In the genomic region with DNA sequence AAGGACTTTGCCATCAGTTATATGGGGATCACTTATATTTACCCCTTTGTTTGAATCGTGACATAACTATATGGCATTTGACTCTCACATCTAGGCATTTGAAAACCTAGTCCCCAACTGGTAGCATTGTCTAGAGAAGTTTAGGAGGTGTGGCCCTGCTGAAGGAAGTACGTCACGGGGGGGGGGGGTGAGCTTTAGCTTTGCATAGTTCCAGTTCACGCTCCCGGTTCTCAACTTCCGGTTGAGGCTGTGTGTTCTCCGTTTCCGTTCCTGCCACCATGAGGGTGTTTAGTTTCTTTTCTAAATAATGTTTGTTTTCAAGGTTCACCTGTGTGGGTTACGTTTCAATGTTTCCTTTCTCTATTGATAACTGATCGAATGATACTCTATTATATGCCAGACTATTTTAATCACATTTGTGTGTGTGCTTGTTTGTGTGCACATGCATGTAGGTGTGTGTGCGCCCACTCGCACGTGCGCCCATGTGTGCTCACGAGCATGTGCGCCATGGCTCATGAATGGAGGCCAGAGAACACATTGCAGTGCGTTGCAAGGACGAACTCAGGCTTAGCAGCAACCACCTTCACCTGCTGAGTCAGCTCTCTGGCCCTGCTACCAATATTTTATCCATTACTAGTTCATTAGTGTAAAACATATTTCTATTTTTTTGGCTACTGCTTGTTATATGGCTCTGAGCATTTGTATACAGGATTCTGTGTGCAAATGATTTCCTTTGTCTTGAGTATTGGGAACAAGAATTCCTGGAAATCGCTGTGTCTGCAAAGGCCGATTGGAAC, we compare ENCODE assay signal across 32 mouse cellular contexts. TPM values are rescaled to one million over a fixed set of nuclear protein-coding genes. Genes with fewer than 3 reads are reported as not detected.
A peak's percentile ranks its signal among the peaks of the same experiment; 100 is the strongest.
DNase-seq lines count a peak whose midpoint lies in the region; ATAC-seq and TF ChIP-seq lines count a peak whose summit lies in the region.
"Had no signal": no experiment of that assay in that cellular context is flagged by ENCODE, and none has a peak within 500 bp of the region (broad histone marks: within the 10 kb centered on the region; RNA-seq: fewer than 3 reads in every experiment).

No protein-coding gene starts in this region.

- H3K79me2 ChIP-seq in CH12.LX (replicated peaks; ENCODE audit: control insufficient read depth, extremely low read depth, insufficient read depth, poor library complexity, severe bottlenecking), result no peaks in the 10 kb centered on the region

- no peak for TF ChIP-seq CTCF in CH12.LX (conservative IDR thresholded peaks at IDR 0.05 in 1 of 2, IDR thresholded peaks at IDR 0.05 in 1 of 2; ENCODE audit: low read depth in 2 of 2, low read length in 2 of 2)

- H3K9me3 ChIP-seq in intestine, embryonic 14.5 days (ENCODE audit: control insufficient read depth, low read length), result no peaks in the 10 kb centered on the region
- H3K9me3 ChIP-seq in intestine, embryonic 16.5 days (ENCODE audit: control insufficient read depth, low read length), result no peaks in the 10 kb centered on the region
- no peaks in the 10 kb centered on the region for H3K9me3 ChIP-seq in CH12.LX (replicated peaks; ENCODE audit: low read length)
- H3K9me3 ChIP-seq in ES-E14 (ENCODE audit: control insufficient read depth, insufficient read depth, low read depth, low read length), result no peaks in the 10 kb centered on the region
- no peaks in the 10 kb centered on the region for H3K9me3 ChIP-seq in limb, embryonic 10.5 days (replicated peaks)
- H3K9me3 ChIP-seq: embryonic facial prominence, embryonic 10.5 days; embryonic facial prominence, embryonic 13.5 days; forebrain, embryonic 12.5 days; forebrain, embryonic 15.5 days; heart, embryonic 15.5 days had no signal

- no peak for ATAC-seq in intestine, embryonic 14.5 days (replicated peaks; ENCODE audit: low FRiP score, low TSS enrichment, low read depth)
- no peak for ATAC-seq in intestine, embryonic 16.5 days
- ATAC-seq: forebrain, embryonic 15.5 days; hindbrain, postnatal 0 days; inflammation-experienced regulatory T-cells, adult 6 months had no signal

- DNase-seq in intestine, embryonic 14.5 days (ENCODE audit: low spot score), result peak; percentile 20
- DNase-seq in CH12.LX (ENCODE audit: extremely low read depth), result peak; percentile 16
- DNase-seq in ES-E14 (ENCODE audit: low read depth, low spot score), result no peak
- no peak for DNase-seq in limb, embryonic 10.5 days (ENCODE audit: low spot score)
- DNase-seq in kidney, postnatal 14 days, result no peak
- DNase-seq in cerebellum, postnatal 10 days, result no peak
- DNase-seq in thymus, postnatal 10 days (ENCODE audit: low spot score in 2 of 2), result no peak
- DNase-seq: adrenal gland, adult 2 months; adrenal gland, postnatal 14 days; cerebellum, adult 11 months; cerebellum, adult 2 months; cerebellum, adult 9-11 months; cerebellum, postnatal 36 days; embryo, embryonic 11 days; gastrocnemius, postnatal 25 days; heart, adult 2 months; heart, postnatal 10 days; heart, postnatal 4 days had no signal

- no peak overlapping the region for H3K27ac ChIP-seq in intestine, embryonic 14.5 days (ENCODE audit: low read depth)
- no peak overlapping the region for H3K27ac ChIP-seq in intestine, embryonic 16.5 days (ENCODE audit: low read length)
- H3K27ac ChIP-seq in CH12.LX (ENCODE audit: insufficient read depth, low read depth) (no peak overlapping the region), ES-E14 (ENCODE audit: insufficient read depth, low read depth, low read length, poor library complexity, severe bottlenecking) (no peak overlapping the region; the same call in 1 of the 2 replicates)
- H3K27ac ChIP-seq in limb, embryonic 10.5 days, result peak overlapping the region; percentile 30; the same call in 1 of the 2 replicates
- H3K27ac ChIP-seq: embryonic facial prominence, embryonic 10.5 days; embryonic facial prominence, embryonic 13.5 days; forebrain, embryonic 12.5 days; forebrain, embryonic 15.5 days; heart, adult 2 months; heart, embryonic 15.5 days; hindbrain, embryonic 14.5 days; hindbrain, postnatal 0 days had no signal

- no peak for TF ChIP-seq POLR2A in CH12.LX (IDR thresholded peaks at IDR 0.05; ENCODE audit: low read depth, low read length)

- H3K9ac ChIP-seq in intestine, embryonic 14.5 days (ENCODE audit: low read length), result no peak overlapping the region
- H3K9ac ChIP-seq in intestine, embryonic 16.5 days (ENCODE audit: low read depth, low read length), result no peak overlapping the region
- H3K9ac ChIP-seq in CH12.LX (ENCODE audit: insufficient read depth, low read depth), result no peak overlapping the region
- H3K9ac ChIP-seq in ES-E14 (ENCODE audit: insufficient read depth, low read depth, low read length, poor library complexity, severe bottlenecking), result no peak overlapping the region
- H3K9ac ChIP-seq: embryonic facial prominence, embryonic 13.5 days; forebrain, embryonic 12.5 days; forebrain, embryonic 15.5 days; heart, embryonic 12.5 days; heart, embryonic 15.5 days; hindbrain, embryonic 14.5 days had no signal

- no peaks in the 10 kb centered on the region for H3K4me1 ChIP-seq in intestine, embryonic 14.5 days (replicated peaks; ENCODE audit: control insufficient read depth, insufficient read depth, low read length)
- H3K4me1 ChIP-seq in intestine, embryonic 16.5 days (ENCODE audit: control insufficient read depth, insufficient read depth, low read length), result 0 out of 2 replicates have a peak, but pooled peaks cover 4% of the 10 kb centered on the region
- peaks cover 2% of the 10 kb centered on the region in 2 experiments; a peak in 2 of 4 replicates for H3K4me1 ChIP-seq in CH12.LX (ENCODE audit: control insufficient read depth in 1 of 2, insufficient read depth in 2 of 2)
- H3K4me1 ChIP-seq in ES-E14 (ENCODE audit: control insufficient read depth in 2 of 2, insufficient read depth in 2 of 2, low read length in 2 of 2, poor library complexity in 1 of 2), result no peaks in the 10 kb centered on the region
- H3K4me1 ChIP-seq in limb, embryonic 10.5 days, result peaks cover 35% of the 10 kb centered on the region
- H3K4me1 ChIP-seq: embryonic facial prominence, embryonic 10.5 days; embryonic facial prominence, embryonic 13.5 days; forebrain, embryonic 12.5 days; forebrain, embryonic 15.5 days had no signal

- dilution Hi-C loops in CH12.LX (cut with MboI; ENCODE audit: extremely low pct_ligation_motif_present, extremely low pct_unique_long_range_greater_than_20kb, low sequenced_read_pairs), result no loop called here

- WGBS in intestine, embryonic 14.5 days, result 95% methylated on average over 20 of the region's 20 CpGs
- WGBS in intestine, embryonic 16.5 days, result 93% methylated on average over 20 of the region's 20 CpGs
- 96% methylated on average over 20 of the region's 20 CpGs for WGBS in limb, embryonic 10.5 days

- TF ChIP-seq RAD21 in CH12.LX (IDR thresholded peaks at IDR 0.05; ENCODE audit: low read depth, low read length), result no peak

- H3K4me2 ChIP-seq in intestine, embryonic 14.5 days (ENCODE audit: low read length), result no peak overlapping the region
- no peak overlapping the region for H3K4me2 ChIP-seq in intestine, embryonic 16.5 days (ENCODE audit: low read depth, low read length)
- no peak overlapping the region for H3K4me2 ChIP-seq in CH12.LX (ENCODE audit: insufficient read depth, low read depth, poor library complexity, severe bottlenecking)
- H3K4me2 ChIP-seq: embryonic facial prominence, embryonic 13.5 days; forebrain, embryonic 12.5 days; forebrain, embryonic 15.5 days; heart, embryonic 12.5 days; heart, embryonic 15.5 days; hindbrain, embryonic 14.5 days had no signal

- TF ChIP-seq EP300 in CH12.LX (IDR thresholded peaks at IDR 0.05; ENCODE audit: low read length), result no peak

- H3K27me3 ChIP-seq in intestine, embryonic 14.5 days (replicated peaks; ENCODE audit: control insufficient read depth, insufficient read depth, low read length), result no peaks in the 10 kb centered on the region
- no peaks in the 10 kb centered on the region for H3K27me3 ChIP-seq in intestine, embryonic 16.5 days (replicated peaks; ENCODE audit: control insufficient read depth, insufficient read depth, low read length)
- H3K27me3 ChIP-seq in CH12.LX (replicated peaks), result no peaks in the 10 kb centered on the region
- H3K27me3 ChIP-seq in limb, embryonic 10.5 days (ENCODE audit: low read depth, poor library complexity, severe bottlenecking), result no peaks in the 10 kb centered on the region
- H3K27me3 ChIP-seq: embryonic facial prominence, embryonic 13.5 days; forebrain, embryonic 12.5 days; forebrain, embryonic 15.5 days; heart, embryonic 15.5 days had no signal

- H3K36me3 ChIP-seq in intestine, embryonic 14.5 days (ENCODE audit: control insufficient read depth, insufficient read depth, low read length), result no peaks in the 10 kb centered on the region
- H3K36me3 ChIP-seq in intestine, embryonic 16.5 days (ENCODE audit: control insufficient read depth, insufficient read depth, low read length), result no peaks in the 10 kb centered on the region
- H3K36me3 ChIP-seq in CH12.LX (replicated peaks in 1 of 2; ENCODE audit: control insufficient read depth in 1 of 2, insufficient read depth in 1 of 2, low read length in 1 of 2), result no peaks in the 10 kb centered on the region
- peaks cover 2% of the 10 kb centered on the region; the same call in 1 of the 2 replicates for H3K36me3 ChIP-seq in ES-E14 (ENCODE audit: control insufficient read depth, insufficient read depth, low read length, poor library complexity, severe bottlenecking)
- no peaks in the 10 kb centered on the region for H3K36me3 ChIP-seq in limb, embryonic 10.5 days
- H3K36me3 ChIP-seq: embryonic facial prominence, embryonic 10.5 days; embryonic facial prominence, embryonic 13.5 days; forebrain, embryonic 12.5 days; forebrain, embryonic 15.5 days; heart, embryonic 15.5 days had no signal

- no peak overlapping the region for H3K4me3 ChIP-seq in intestine, embryonic 14.5 days (ENCODE audit: low read depth, low read length)
- H3K4me3 ChIP-seq in intestine, embryonic 16.5 days (ENCODE audit: low read length), result no peak overlapping the region
- H3K4me3 ChIP-seq in CH12.LX (replicated peaks in 1 of 3; ENCODE audit: low read depth in 2 of 3, low read length in 2 of 3, poor library complexity in 1 of 3) (no peak overlapping the region), ES-E14 (ENCODE audit: insufficient read depth in 1 of 2, low read depth in 1 of 2, low read length in 2 of 2, poor library complexity in 1 of 2, severe bottlenecking in 1 of 2) (peak overlapping the region in 1 of 2 experiments; percentile 31; a peak in 2 of 4 replicates)
- no peak overlapping the region for H3K4me3 ChIP-seq in limb, embryonic 10.5 days
- H3K4me3 ChIP-seq: embryonic facial prominence, embryonic 10.5 days; embryonic facial prominence, embryonic 13.5 days; erythroblast, embryonic 14.5 days; forebrain, embryonic 12.5 days; forebrain, embryonic 15.5 days; heart, adult 2 months; heart, embryonic 12.5 days; heart, embryonic 15.5 days had no signal

- in situ Hi-C loops in CH12.LX (cut with MboI; ENCODE audit: low pct_ligation_motif_present, low pct_unique_long_range_greater_than_20kb, low sequenced_read_pairs) (no loop called here), ES-E14 (cut with MboI; ENCODE audit: low sequenced_read_pairs in 2 of 2, unreplicated experiment in 2 of 2) (no loop called here)

RNA-seq across cellular contexts. Expression of gene Prss48, which starts 23.2 kb away (rescaled TPM):
- polyA plus RNA-seq in intestine, embryonic 14.5 days (2014; fragmentation: Nextera tagmentation; extraction: Ambion mirVana), result 0.44 and 0.58 TPM in 2 replicates
- polyA plus RNA-seq in intestine, embryonic 16.5 days (2015; fragmentation: Nextera tagmentation; extraction: Ambion mirVana), result not detected in 2 replicates
- total RNA-seq in CH12.LX (2012; rRNA removed) (not detected in 2 replicates), CH12.LX (2014; rRNA removed) (not detected in 2 replicates), ES-E14 (2012; rRNA removed) (0.36 and 1.1 TPM in 2 replicates)
- not detected in 2 replicates for polyA plus RNA-seq in CH12.LX (2012; ENCODE audit: insufficient read length, low read depth)
- polyA plus RNA-seq in limb, embryonic 10.5 days (2016; fragmentation: Nextera tagmentation; extraction: Ambion mirVana), result 0.31 TPM in 1 of 2 replicates, not detected in the other
- total RNA-seq: adrenal gland, adult 2 months; adrenal gland, postnatal 14 days; adrenal gland, postnatal 4 days; gastrocnemius, adult 8-10 months; gastrocnemius, postnatal 25 days; heart, adult 2 months; heart, postnatal 10 days; heart, postnatal 4 days; hindbrain, postnatal 0 days had no signal
- polyA plus RNA-seq: adrenal gland, adult 2 months; cerebellum, adult 2 months; cortical plate, adult 2 months; erythroblast, embryonic 14.5 days; forebrain, embryonic 12.5 days; forebrain, embryonic 15.5 days; heart, adult 2 months; heart, embryonic 12.5 days; heart, embryonic 15.5 days; hindbrain, postnatal 0 days; inflammation-experienced regulatory T-cells, adult 6 months had no signal

RNA-seq across cellular contexts. Expression of gene Sh3d19, which starts 54.6 kb away (rescaled TPM):
- 47.3 and 55.4 TPM in 2 replicates for polyA plus RNA-seq in intestine, embryonic 14.5 days (2014; fragmentation: Nextera tagmentation; extraction: Ambion mirVana)
- polyA plus RNA-seq in intestine, embryonic 16.5 days (2015; fragmentation: Nextera tagmentation; extraction: Ambion mirVana), result 27.5 and 35.6 TPM in 2 replicates
- total RNA-seq in CH12.LX (2012; rRNA removed) (0.63 and 0.76 TPM in 2 replicates), CH12.LX (2014; rRNA removed) (0.16 TPM in 2 replicates), ES-E14 (2012; rRNA removed) (13.2 and 22.3 TPM in 2 replicates)
- 0.33 and 0.42 TPM in 2 replicates for polyA plus RNA-seq in CH12.LX (2012; ENCODE audit: insufficient read length, low read depth)
- 15.0 and 20.3 TPM in 2 replicates for polyA plus RNA-seq in limb, embryonic 10.5 days (2016; fragmentation: Nextera tagmentation; extraction: Ambion mirVana)

Comparison
In these comparisons a context has a peak if more than half of its experiments do, and no peak if none do; other contexts are left out.
1. DNase-seq: peak in intestine, embryonic 14.5 days (single experiment) and CH12.LX (single experiment); none in ES-E14 (single experiment), limb, embryonic 10.5 days (single experiment), kidney, postnatal 14 days (single experiment), cerebellum, postnatal 10 days (0 of 2) and thymus, postnatal 10 days (0 of 2).
2. RNA of gene Sh3d19, which starts 54.6 kb away (polyA plus RNA-seq): 47.3 to 55.4 TPM in intestine, embryonic 14.5 days, 27.5 to 35.6 TPM in intestine, embryonic 16.5 days and 15.0 to 20.3 TPM in limb, embryonic 10.5 days; 0.33 to 0.42 TPM in CH12.LX; every median in the first group is over 10 times any median in the second.